Mouse (Mus musculus) layer of hippocampus, adult 18-20 months (tissue): ENCODE results near the gene Hoxc10. TPM values are rescaled to one million over a fixed set of nuclear protein-coding genes. Genes with fewer than 3 reads are reported as not detected.

ENCODE experiments used
- DNase-seq, 2 experiments: peaks; one replicate each; pipeline ENCODE4 v3.0.0; 2022; ENCODE audit warnings: low spot score in 2 of 2
- total RNA-seq, 2 experiments: library from RNA; stranded (reverse); gene quantifications; 2 replicates each; pipeline ENCODE4 v1.2.3; 2021

Hoxc10 gene
- total RNA-seq, 2 experiments from 2014 or later, result not detected

DNA sequence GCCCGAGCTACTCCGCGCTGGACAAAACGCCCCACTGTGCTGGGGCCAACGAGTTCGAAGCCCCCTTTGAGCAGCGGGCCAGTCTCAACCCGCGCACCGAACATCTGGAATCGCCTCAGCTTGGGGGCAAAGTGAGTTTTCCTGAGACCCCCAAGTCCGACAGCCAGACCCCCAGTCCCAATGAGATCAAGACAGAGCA lies 615 bp downstream of the Hoxc10 start, which contains the start of gene Hoxc5:
Gene Hoxc5, plus strand, starts transcription at position 132 of the 199 bp plus-strand sequence.
- no peak for DNase-seq

DNA sequence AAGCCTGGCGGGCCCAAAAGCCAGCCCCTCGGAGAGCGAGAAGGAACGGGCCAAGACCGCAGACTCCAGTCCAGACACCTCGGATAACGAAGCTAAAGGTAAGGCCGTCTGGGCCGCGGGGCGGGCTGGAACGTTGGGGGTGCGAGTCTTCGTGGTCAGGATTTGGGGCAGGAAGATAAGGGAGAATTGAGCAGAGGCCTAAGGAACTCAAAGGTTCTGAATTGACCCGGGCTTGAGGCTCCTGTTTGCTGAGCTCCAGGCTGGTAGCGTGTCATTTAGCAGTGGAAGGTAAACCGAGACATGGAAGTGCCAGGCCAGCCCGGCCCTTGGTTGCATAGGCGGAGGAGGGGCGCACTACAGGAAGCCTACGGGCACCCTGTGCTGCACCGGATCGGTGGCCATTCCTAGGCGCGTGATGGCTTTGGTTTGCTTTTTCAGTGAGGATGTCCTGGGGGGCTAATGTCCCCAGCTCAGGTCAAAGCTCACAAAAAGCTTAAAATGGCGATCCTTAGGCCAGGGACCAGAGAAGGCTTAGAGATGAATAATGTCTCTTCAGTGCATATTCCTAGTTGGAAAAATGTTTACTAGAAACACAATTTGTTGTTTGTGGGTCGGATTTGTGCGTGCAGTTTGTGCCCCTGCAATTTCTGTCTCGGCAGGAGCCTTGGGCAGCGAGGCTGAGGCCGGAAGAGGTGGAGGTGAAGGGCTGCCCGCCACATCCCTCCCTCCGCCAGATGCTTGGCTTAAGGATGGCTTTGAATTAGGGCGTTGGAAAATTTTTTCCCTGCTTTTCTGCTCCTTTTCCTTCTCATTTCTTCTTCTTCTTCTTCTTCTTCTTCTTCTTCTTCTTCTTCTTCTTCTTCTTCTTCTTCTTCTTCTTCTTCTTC lies 1.2 kb downstream of the Hoxc10 start:
- DNase-seq, result no peak

- no peak for DNase-seq
Observed at GRCm38 (mm10) chr15:102969296-102969695, 2.7 kb downstream of the Hoxc10 start.

DNA sequence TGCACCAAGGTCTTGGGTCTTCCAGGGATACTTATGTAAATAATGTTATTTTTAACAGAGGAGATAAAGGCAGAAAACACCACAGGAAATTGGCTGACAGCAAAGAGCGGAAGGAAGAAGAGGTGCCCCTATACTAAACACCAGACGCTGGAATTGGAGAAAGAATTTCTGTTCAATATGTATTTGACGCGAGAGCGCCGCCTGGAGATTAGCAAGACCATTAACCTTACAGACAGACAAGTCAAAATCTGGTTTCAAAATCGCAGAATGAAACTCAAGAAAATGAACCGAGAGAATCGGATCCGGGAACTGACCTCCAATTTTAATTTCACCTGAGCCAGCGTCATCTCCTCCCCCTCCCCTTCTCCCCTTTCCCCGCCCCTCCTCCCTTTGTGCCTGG lies 4.1 kb downstream of the Hoxc10 start:
- DNase-seq, result peak in 1 of 2 experiments; percentile 46

GRCm38 (mm10) chr15:102972254-102972653 lies 5.7 kb downstream of the Hoxc10 start:
- DNase-seq, result no peak

GRCm38 (mm10) chr15:102972753-102973152 lies 6.2 kb downstream of the Hoxc10 start:
- no peak for DNase-seq

GRCm38 (mm10) chr15:102975034-102975433 lies 8.4 kb downstream of the Hoxc10 start:
- DNase-seq, result no peak

GRCm38 (mm10) chr15:102975688-102976111 lies 9.1 kb downstream of the Hoxc10 start:
- no peak for DNase-seq

DNA sequence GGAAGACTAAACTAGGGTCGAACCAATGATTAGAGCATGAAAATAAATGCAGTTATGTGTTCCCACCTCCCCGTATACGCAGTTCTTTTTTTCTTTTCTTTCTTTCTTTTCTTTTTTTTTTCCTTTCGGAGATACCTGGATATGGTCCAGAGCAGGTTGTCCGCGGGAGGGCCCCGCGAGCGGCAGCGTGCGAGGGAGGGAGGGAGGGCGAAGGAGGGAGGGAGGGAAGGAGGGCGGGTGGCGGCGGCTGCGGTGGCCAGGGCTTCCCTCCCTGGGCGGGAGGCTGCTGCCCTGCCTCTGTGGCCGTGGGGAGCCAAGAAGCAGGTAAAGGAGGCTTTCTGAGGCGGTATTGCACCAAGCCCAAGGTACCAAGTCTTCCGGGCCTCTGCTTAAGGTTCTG lies 9.6 kb downstream of the Hoxc10 start, which contains the start of gene Hoxc9:
Gene Hoxc9, plus strand, starts transcription at position 269 of the 400 bp plus-strand sequence.
- no peak for DNase-seq

- no peak for DNase-seq
Observed at GRCm38 (mm10) chr15:102976631-102977422, 10.2 kb downstream of the Hoxc10 start.

DNA sequence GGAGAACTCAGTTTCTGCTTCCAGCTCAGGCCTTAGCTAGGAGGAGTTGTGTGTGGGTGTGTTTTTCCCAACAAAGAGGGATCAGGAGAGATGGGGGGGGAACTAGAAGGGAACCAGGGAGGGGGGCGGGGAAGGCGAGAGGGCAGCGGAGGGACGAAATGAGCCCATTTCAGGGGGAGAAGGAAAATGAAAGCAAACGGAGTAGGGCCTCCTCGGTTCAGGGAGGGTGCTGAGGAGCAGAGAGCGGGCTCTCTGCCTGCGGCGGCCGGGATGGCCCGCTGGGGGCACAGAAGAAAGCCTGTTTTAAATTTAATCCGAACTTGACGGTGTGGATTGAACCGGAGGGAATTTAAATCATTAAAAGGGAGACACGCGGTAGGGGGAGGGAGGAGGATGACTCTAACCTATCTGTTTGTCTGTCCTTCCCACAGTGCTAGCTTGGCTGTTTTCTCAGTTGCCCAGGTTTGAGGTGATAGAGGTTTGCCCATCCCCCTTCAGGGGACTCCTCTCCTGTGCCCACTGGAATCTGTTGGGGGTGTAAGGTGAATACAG lies 10.9 kb downstream of the Hoxc10 start:
- DNase-seq, result no peak

DNA sequence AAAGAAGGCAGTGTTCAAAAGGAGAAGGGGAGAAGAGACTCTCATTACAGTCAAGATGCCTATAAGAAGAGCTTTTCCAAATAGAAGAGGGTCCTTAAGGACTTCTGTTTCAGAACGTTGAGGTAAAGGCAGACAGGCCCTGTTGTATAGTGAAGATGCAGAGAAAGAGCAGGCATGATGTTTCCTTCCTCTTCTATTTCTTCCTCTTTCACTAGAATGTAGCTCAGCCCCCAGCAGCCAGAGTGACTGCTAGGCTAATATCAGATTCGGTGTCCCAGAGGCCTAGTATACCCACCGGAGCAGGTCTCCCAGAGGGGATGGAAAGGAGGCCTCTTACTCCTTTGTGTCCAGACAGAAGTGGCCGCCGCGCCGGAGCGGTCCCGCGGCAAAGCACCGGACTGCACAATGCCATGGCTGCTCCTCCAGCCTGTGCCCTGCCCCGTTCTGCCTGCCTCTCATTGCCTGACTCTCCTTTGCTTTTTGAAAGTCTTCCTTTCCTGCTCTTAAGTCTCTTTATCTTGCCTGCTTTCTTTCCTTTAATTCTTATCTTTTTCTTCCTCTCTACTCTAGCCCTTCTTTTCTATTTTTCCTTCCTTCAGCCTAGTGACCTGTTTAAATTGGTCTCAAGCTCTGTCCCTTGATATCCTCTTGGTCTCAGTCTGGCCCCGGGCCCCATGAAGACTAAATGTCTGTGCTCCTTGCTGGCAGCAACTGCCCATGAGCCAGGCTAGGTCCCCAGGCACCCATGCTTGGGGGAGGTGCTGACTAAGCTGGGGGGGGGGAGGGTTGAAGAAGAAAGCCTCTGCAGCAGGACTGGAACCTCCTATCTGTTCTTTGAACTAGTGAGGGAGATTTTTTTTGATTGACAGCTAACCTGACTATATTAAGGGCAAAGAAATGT lies 12.3 kb downstream of the Hoxc10 start:
- no peak for DNase-seq

- no peak for DNase-seq
Observed at GRCm38 (mm10) chr15:102979936-102980335, 13.3 kb downstream of the Hoxc10 start.

- DNase-seq, result no peak
Observed at GRCm38 (mm10) chr15:102980352-102980751, 13.8 kb downstream of the Hoxc10 start.

GRCm38 (mm10) chr15:102980912-102981311 lies 14.3 kb downstream of the Hoxc10 start:
- no peak for DNase-seq

DNA sequence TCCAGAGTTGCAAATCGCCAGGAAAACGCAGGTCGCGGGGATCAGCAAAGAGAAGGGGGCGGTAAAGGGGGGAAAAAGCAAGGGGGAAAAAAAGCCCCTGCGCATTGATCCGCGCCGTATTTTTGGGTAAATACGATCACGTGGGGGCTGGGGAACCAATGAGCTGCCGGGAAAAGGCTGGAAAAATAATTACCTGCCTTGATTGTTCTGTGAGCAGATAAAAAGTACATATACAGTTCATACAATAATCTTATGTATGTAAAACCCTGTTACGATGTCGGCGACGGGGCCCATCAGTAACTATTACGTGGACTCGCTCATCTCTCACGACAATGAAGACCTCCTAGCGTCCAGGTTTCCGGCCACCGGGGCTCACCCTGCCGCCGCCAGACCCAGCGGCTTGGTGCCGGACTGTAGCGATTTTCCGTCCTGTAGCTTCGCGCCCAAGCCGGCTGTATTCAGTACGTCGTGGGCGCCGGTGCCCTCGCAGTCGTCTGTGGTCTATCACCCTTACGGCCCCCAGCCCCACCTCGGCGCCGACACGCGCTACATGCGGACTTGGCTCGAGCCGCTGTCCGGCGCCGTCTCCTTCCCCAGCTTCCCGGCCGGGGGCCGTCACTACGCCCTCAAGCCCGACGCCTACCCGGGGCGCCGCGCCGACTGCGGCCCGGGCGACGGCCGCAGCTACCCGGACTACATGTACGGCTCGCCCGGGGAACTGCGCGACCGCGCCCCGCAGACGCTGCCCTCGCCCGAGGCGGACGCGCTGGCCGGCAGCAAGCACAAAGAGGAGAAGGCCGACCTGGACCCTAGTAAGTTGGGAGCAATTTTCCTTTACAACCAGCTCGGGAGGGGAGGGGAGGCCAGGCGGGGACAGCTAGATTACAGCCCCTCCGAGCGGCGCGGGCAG lies 15.0 kb downstream of the Hoxc10 start:
- DNase-seq, result no peak

GRCm38 (mm10) chr15:102983716-102984115 lies 17.1 kb downstream of the Hoxc10 start:
- no peak for DNase-seq

DNA sequence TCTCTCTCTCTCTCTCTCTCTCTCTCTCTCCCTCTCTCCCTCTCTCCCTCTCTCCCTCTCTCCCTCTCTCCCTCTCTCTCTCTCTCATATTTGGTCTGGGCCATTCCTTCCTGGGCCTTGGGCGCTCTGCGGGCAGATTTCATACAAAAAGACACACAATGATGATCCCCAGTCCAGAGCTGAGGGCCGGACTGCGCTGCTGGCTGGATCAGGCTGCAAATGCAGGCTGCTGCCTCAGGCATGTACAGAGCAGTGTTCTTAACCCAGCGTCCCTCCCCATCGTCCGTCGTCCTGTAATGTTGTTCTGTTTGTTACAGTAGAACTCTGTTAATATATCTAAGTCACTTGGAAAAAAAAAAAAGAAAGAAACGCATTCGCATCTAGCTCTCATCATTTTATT lies 17.9 kb downstream of the Hoxc10 start:
- DNase-seq, result no peak

- DNase-seq, result no peak
Observed at GRCm38 (mm10) chr15:102984925-102985324, 18.3 kb downstream of the Hoxc10 start.
